Mouse (Mus musculus): ENCODE measurements around the gene Tbc1d10a. TPM values are rescaled to one million over a fixed set of nuclear protein-coding genes. Genes with fewer than 3 reads are reported as not detected.

Tbc1d10a gene
- total RNA-seq, 2 experiments from 2014 or later: 35.3 to 36.6 TPM

- no peak for TF ChIP-seq CTCF (IDR thresholded peaks at IDR 0.05)
- DNase-seq (ENCODE audit: extremely low spot score in 1 of 2, low spot score in 2 of 2): no peak
- intact Hi-C loops (cut with DNase I): no loop called here
- H3K4me3 ChIP-seq: no peak overlapping the region
- H3K27ac ChIP-seq: no peak overlapping the region
Measured at GRCm38 (mm10) chr11:4205951-4206350, 19.4 kb downstream of the Tbc1d10a start.

GRCm38 (mm10) chr11:4206563-4206962 lies 20.0 kb downstream of the Tbc1d10a start:
- intact Hi-C loops (cut with DNase I): no loop called here
- TF ChIP-seq CTCF (IDR thresholded peaks at IDR 0.05): no peak
- no peak overlapping the region for H3K27ac ChIP-seq
- no peak for DNase-seq (ENCODE audit: extremely low spot score in 1 of 2, low spot score in 2 of 2)
- H3K4me3 ChIP-seq: no peak overlapping the region

- Histone ChIP-seq H3K4me3 (no peak overlapping the region), H3K27ac (no peak overlapping the region)
- DNase-seq (ENCODE audit: extremely low spot score in 1 of 2, low spot score in 2 of 2): no peak
- no peak for TF ChIP-seq CTCF (IDR thresholded peaks at IDR 0.05)
- intact Hi-C loops (cut with DNase I): no loop called here
Measured at GRCm38 (mm10) chr11:4207655-4208054, 21.1 kb downstream of the Tbc1d10a start.

GRCm38 (mm10) chr11:4209556-4209955 lies 23.0 kb downstream of the Tbc1d10a start:
- intact Hi-C loops (cut with DNase I): no loop called here
- Histone ChIP-seq H3K4me3 (no peak overlapping the region), H3K27ac (no peak overlapping the region)
- TF ChIP-seq CTCF (IDR thresholded peaks at IDR 0.05): peak; percentile 38
- DNase-seq (ENCODE audit: extremely low spot score in 1 of 2, low spot score in 2 of 2): no peak

DNA sequence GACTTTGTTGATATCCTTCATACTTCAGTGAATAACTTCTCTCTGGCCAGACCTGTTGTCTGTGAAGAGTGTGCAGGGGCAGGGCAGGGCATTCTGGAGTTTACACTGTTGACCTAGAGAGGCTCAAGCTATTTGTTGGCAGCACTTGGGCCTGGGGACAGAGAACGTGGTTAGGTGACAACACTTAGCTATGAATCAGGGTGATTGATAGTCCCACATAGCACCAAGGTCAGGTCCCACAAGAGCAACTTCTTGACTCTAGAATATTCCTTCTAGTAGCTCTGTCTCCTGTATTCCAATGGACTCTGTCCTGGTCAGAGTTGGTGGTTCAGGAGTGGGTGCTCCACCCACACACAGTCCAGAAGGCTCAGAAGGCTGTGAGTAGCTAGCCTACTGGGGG lies 24.2 kb downstream of the Tbc1d10a start:
- Histone ChIP-seq H3K27ac (no peak overlapping the region), H3K4me3 (no peak overlapping the region)
- TF ChIP-seq CTCF (IDR thresholded peaks at IDR 0.05): no peak
- no peak for DNase-seq (ENCODE audit: extremely low spot score in 1 of 2, low spot score in 2 of 2)
- intact Hi-C loops (cut with DNase I): loop anchor here (10.0 kb wide), 1 partner anchor 206 kb away; no protein-coding TSS in a partner anchor

DNA sequence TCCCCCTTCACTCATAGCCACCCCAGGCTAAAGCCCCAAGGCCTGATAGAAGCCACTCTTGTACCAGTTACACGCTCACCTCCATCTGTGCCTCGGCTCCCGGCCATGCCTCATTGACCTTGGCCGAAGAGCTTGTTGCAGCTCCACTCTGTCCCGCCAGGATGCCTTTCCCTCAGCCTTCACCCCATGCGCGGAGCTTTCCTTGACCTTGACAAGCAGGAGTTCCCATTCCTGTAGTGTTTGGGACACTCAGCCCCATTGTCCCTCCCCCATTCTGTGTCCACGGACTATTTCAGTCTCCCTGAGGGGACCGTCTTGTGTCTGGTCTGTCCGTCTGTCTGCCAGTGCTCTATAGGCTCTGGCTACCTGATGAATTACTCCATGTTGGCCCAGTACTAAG lies 26.5 kb downstream of the Tbc1d10a start:
- H3K4me3 ChIP-seq: no peak overlapping the region
- intact Hi-C loops (cut with DNase I): loop anchor here (10.0 kb wide), 1 partner anchor 208 kb away; no protein-coding TSS in a partner anchor
- TF ChIP-seq CTCF (IDR thresholded peaks at IDR 0.05): no peak
- H3K27ac ChIP-seq: no peak overlapping the region
- DNase-seq (ENCODE audit: extremely low spot score in 1 of 2, low spot score in 2 of 2): no peak

DNA sequence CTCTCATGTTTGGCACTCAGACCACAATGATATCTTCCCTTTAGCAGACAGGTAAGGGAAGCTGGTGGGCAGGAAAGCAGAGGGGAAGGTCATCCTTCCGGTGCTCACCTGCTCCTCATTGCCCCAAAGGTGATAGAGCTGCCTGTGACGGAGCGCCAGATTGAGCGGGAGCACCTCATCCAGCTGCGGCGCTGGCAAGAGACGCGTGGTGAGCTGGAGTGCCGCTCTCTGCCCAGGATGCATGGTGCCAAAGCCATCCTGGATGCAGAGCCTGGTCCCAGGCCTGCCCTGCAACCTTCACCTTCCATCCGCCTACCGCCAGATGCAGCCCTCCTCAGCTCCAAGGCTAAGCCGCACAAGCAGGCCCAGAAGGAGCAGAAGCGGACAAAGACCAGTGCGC lies 28.0 kb downstream of the Tbc1d10a start:
- no peak overlapping the region for H3K27ac ChIP-seq
- no peak for TF ChIP-seq CTCF (IDR thresholded peaks at IDR 0.05)
- no peak overlapping the region for H3K4me3 ChIP-seq
- no peak for DNase-seq (ENCODE audit: extremely low spot score in 1 of 2, low spot score in 2 of 2)
- intact Hi-C loops (cut with DNase I): loop anchor here (10.0 kb wide), 1 partner anchor 210 kb away; no protein-coding TSS in a partner anchor

GRCm38 (mm10) chr11:4215061-4215460 lies 28.5 kb downstream of the Tbc1d10a start:
- H3K4me3 ChIP-seq: no peak overlapping the region
- no peak for TF ChIP-seq CTCF (IDR thresholded peaks at IDR 0.05)
- intact Hi-C loops (cut with DNase I): loop anchor here (10.0 kb wide), 1 partner anchor 210 kb away; no protein-coding TSS in a partner anchor
- H3K27ac ChIP-seq: no peak overlapping the region; the same call in 1 of the 2 replicates
- DNase-seq (ENCODE audit: extremely low spot score in 1 of 2, low spot score in 2 of 2): no peak

DNA sequence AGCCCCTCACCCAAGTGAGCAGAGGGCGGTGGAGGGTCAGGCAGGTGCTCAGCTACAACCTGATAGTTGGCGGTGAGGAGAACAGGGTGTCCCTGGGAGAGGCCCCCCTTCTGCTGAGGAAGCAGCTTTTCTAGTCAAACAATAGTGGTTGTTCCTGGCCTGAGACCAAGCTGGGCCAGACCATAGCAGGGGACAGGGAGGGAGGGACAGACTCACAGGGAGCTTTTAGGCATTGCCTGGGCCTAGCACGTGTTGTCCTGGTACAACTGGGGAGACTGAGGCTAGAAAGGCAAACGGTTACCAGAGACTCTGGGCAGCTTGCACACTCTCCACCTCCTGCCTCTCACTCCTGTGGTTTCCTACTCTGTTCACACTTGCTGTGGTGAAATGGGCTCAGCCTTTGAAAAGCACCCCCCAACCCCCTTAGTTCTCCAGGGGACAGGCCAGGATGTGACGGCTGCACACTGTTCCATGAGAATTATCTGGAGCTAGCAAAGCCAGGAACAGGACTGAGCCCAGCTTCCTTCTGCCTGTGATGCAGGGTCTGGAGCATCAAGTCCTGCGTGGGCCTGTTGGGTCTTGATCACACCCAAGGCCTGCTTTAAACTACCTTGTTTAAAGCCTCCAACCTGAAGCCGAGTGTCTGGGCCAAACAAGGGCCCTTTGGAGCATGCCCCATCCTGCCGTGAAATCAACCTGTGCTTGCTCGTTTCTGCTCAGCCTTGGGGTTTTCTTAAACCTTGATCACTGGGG lies 29.8 kb downstream of the Tbc1d10a start:
- DNase-seq (ENCODE audit: extremely low spot score in 1 of 2, low spot score in 2 of 2): no peak
- H3K4me3 ChIP-seq: no peak overlapping the region
- intact Hi-C loops (cut with DNase I): loop anchor here (10.0 kb wide), 1 partner anchor 212 kb away; no protein-coding TSS in a partner anchor
- peak overlapping the region; percentile 58 for H3K27ac ChIP-seq
- TF ChIP-seq CTCF (IDR thresholded peaks at IDR 0.05): no peak

DNA sequence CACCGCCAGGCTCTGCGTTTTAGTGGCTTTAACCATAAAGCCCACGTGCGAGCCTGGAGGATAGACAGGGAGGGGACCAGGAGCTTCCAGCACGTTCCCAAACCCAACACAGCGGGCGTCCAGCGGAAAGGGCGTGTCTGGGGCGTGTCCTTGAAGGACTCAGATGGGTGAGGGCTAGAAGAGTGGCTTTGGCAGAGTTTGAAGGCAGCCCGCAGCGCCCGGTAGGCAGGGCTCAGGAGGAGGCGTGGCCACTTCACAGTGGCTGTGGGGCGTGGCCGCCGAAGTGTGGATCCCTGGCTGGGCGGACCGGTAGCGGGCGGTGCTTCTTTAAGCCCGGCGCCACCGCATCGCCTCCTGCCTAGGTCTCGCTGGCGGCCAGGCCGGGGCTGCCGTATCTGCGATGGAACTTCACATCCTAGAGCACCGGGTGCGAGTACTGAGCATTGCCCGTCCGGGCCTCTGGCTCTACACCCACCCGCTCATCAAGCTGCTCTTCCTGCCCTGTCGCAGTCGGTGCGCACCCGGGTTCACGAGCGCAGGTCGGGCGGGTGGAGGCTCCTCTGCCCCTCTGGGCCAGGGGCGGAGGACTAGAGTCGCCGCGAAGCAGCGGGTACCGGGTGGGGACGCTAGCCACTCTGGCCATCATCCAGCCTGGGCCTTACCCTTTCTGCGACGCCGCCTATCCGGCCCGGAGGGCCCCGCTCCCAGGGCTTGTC lies 31.5 kb downstream of the Tbc1d10a start, which contains the start of gene Castor1:
Gene Castor1, plus strand, starts transcription at position 312 of the 716 bp plus-strand sequence.
- DNase-seq (ENCODE audit: extremely low spot score in 1 of 2, low spot score in 2 of 2): peak; percentile 61 to 68
- peak within 1 kb of the TSS; percentile 84 for H3K27ac ChIP-seq
- intact Hi-C loops (cut with DNase I): loop anchor here (10.0 kb wide), 1 partner anchor 213 kb away; no protein-coding TSS in a partner anchor
- peak within 1 kb of the TSS; percentile 46 for H3K4me3 ChIP-seq
- no peak for TF ChIP-seq CTCF (IDR thresholded peaks at IDR 0.05)

DNA sequence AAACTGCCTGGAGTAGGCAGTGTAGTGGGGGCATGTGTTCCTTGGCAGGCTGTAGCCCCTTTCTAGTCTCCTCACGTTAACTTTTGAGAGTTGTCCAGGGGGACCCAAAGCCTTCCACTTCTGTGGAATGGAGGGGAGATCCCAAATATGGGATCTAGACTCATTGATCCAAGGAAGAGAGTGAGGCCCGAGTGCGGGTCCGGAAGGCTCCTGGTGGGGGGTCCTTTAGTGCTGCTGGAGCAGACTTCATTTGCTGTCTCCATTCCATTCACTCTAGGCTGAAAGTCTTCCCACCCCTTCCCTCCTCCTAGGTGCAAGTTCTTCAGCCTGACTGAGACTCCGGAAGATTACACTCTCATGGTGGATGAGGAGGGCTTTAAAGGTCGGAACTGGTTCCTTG lies 32.0 kb downstream of the Tbc1d10a start:
- no peak for DNase-seq (ENCODE audit: extremely low spot score in 1 of 2, low spot score in 2 of 2)
- Histone ChIP-seq H3K4me3 (peak overlapping the region; percentile 46), H3K27ac (peak overlapping the region; percentile 84)
- intact Hi-C loops (cut with DNase I): loop anchor here (1.0 to 10.0 kb wide), 4 partner anchors 40 to 214 kb away; partner anchors contain the start of genes Ccdc157, Rnf215 and Sf3a1
- TF ChIP-seq CTCF (IDR thresholded peaks at IDR 0.05): no peak

DNA sequence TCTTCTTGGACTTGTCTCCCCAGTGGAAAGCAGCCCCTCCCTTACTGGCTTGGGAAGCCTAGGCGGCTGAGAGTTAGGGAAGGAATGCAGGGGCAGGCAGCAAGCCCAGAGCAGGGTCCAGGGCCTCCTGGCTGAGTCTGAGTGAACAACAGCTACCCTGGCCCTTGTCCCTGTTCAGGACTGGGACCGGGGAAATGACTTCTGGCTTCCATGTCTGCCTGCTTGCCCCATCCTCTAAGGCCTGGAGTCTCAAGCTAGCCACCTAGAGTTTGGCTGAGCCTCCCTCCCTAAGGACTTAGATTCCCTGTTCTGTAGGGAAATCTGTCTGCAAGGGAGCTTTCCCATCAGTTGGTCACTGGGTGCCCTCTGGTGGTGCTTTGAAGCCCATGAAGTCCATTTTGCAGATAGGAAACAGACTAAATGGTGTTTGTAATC lies 32.7 kb downstream of the Tbc1d10a start:
- no peak overlapping the region for H3K4me3 ChIP-seq
- intact Hi-C loops (cut with DNase I): loop anchor here (1.0 to 10.0 kb wide), 4 partner anchors 39 to 215 kb away; partner anchors contain the start of genes Ccdc157, Rnf215 and Sf3a1
- DNase-seq (ENCODE audit: extremely low spot score in 1 of 2, low spot score in 2 of 2): peak; percentile 71 to 72
- peak; percentile 83 for TF ChIP-seq CTCF (IDR thresholded peaks at IDR 0.05)
- peak overlapping the region; percentile 84 for H3K27ac ChIP-seq

Data from left cerebral cortex, adult 2 months (tissue).